Mouse (Mus musculus): ENCODE data around the gene Taf5l. TPM values are rescaled to one million over a fixed set of nuclear protein-coding genes. Genes with fewer than 3 reads are reported as not detected.
A peak's percentile ranks its signal among the peaks of the same experiment; 100 is the strongest.

Gene Taf5l
- polyA plus RNA-seq, 1 experiment from 2014 or later = 18.6 TPM

- Histone ChIP-seq H3K4me3 (ENCODE audit: low read depth, low read length) (no peak overlapping the region), H3K36me3 (ENCODE audit: insufficient read depth, low read length) (no peaks in the 10 kb centered on the region), H3K27ac (ENCODE audit: low read length) (no peak overlapping the region), H3K27me3 (replicated peaks; ENCODE audit: insufficient read depth, low read length) (no peaks in the 10 kb centered on the region), H3K4me1 (ENCODE audit: insufficient read depth, low read depth, low read length) (no peaks in the 10 kb centered on the region), H3K9ac (replicated peaks; ENCODE audit: low read depth) (no peak overlapping the region), H3K4me2 (replicated peaks; ENCODE audit: low read depth, low read length) (no peak overlapping the region), H3K9me3 (ENCODE audit: low read length) (no peaks in the 10 kb centered on the region)
- 78% methylated on average over 13 of the region's 13 CpGs for WGBS
- TF ChIP-seq EP300 (IDR thresholded peaks at IDR 0.05) (no peak), CTCF (IDR thresholded peaks at IDR 0.05) (no peak)
- ATAC-seq (no peak), DNase-seq (ENCODE audit: low spot score) (no peak)
These were observed 30.7 kb downstream of the Taf5l start for GRCm38 (mm10) chr8:123990277-123991049.

- DNase-seq (ENCODE audit: low spot score) = no peak
- H3K4me2 ChIP-seq (replicated peaks; ENCODE audit: low read depth, low read length) = no peak overlapping the region
- H3K36me3 ChIP-seq (ENCODE audit: insufficient read depth, low read length) = no peaks in the 10 kb centered on the region
- H3K4me1 ChIP-seq (ENCODE audit: insufficient read depth, low read depth, low read length) = no peaks in the 10 kb centered on the region
- H3K27me3 ChIP-seq (replicated peaks; ENCODE audit: insufficient read depth, low read length) = no peaks in the 10 kb centered on the region
- H3K9ac ChIP-seq (replicated peaks; ENCODE audit: low read depth) = no peak overlapping the region
- no peak overlapping the region for H3K27ac ChIP-seq (ENCODE audit: low read length)
- H3K9me3 ChIP-seq (ENCODE audit: low read length) = no peaks in the 10 kb centered on the region
- H3K4me3 ChIP-seq (ENCODE audit: low read depth, low read length) = no peak overlapping the region
- WGBS = 40% methylated on average over 7 of the region's 7 CpGs
- ATAC-seq = no peak
- TF ChIP-seq CTCF (IDR thresholded peaks at IDR 0.05) (no peak), EP300 (IDR thresholded peaks at IDR 0.05) (no peak)
These were observed 32.1 kb downstream of the Taf5l start for GRCm38 (mm10) chr8:123989128-123989527.

- DNase-seq (ENCODE audit: low spot score) (peak; percentile 26), ATAC-seq (peak; percentile 21; the same call in 1 of the 2 replicates)
- Histone ChIP-seq H3K27ac (ENCODE audit: low read length) (no peak overlapping the region), H3K4me2 (replicated peaks; ENCODE audit: low read depth, low read length) (no peak overlapping the region), H3K27me3 (replicated peaks; ENCODE audit: insufficient read depth, low read length) (no peaks in the 10 kb centered on the region), H3K4me1 (ENCODE audit: insufficient read depth, low read depth, low read length) (no peaks in the 10 kb centered on the region), H3K36me3 (ENCODE audit: insufficient read depth, low read length) (no peaks in the 10 kb centered on the region), H3K4me3 (ENCODE audit: low read depth, low read length) (no peak overlapping the region), H3K9ac (replicated peaks; ENCODE audit: low read depth) (no peak overlapping the region), H3K9me3 (ENCODE audit: low read length) (no peaks in the 10 kb centered on the region)
- TF ChIP-seq CTCF (IDR thresholded peaks at IDR 0.05) = no peak
- no peak for TF ChIP-seq EP300 (IDR thresholded peaks at IDR 0.05)
- WGBS = 34% methylated on average over 6 of the region's 6 CpGs
These were observed 32.6 kb downstream of the Taf5l start for GRCm38 (mm10) chr8:123988605-123989038.

GRCm38 (mm10) chr8:123982826-123983400, 38.3 kb downstream of the Taf5l start, which contains the start of gene Abcb10:
TSS of gene Abcb10 (minus strand) at chr8:123983122.
- peak; percentile 97 for DNase-seq (ENCODE audit: low spot score)
- Histone ChIP-seq H3K9ac (replicated peaks; ENCODE audit: low read depth) (peak within 1 kb of the TSS; percentile 50), H3K36me3 (ENCODE audit: insufficient read depth, low read length) (no peaks in the 10 kb centered on the region), H3K27me3 (replicated peaks; ENCODE audit: insufficient read depth, low read length) (no peaks in the 10 kb centered on the region), H3K27ac (ENCODE audit: low read length) (peak within 1 kb of the TSS; percentile 77), H3K4me1 (ENCODE audit: insufficient read depth, low read depth, low read length) (no peaks in the 10 kb centered on the region), H3K9me3 (ENCODE audit: low read length) (no peaks in the 10 kb centered on the region), H3K4me3 (ENCODE audit: low read depth, low read length) (peak within 1 kb of the TSS; percentile 71), H3K4me2 (replicated peaks; ENCODE audit: low read depth, low read length) (peak within 1 kb of the TSS; percentile 98)
- WGBS = 1% methylated on average over 33 of the region's 56 CpGs
- TF ChIP-seq EP300 (IDR thresholded peaks at IDR 0.05) = no peak
- no peak for TF ChIP-seq CTCF (IDR thresholded peaks at IDR 0.05)
- ATAC-seq = peak; percentile 98

- Histone ChIP-seq H3K4me1 (ENCODE audit: insufficient read depth, low read depth, low read length) (no peaks in the 10 kb centered on the region), H3K9ac (replicated peaks; ENCODE audit: low read depth) (peak overlapping the region; percentile 50), H3K9me3 (ENCODE audit: low read length) (no peaks in the 10 kb centered on the region), H3K36me3 (ENCODE audit: insufficient read depth, low read length) (no peaks in the 10 kb centered on the region), H3K27me3 (replicated peaks; ENCODE audit: insufficient read depth, low read length) (no peaks in the 10 kb centered on the region), H3K4me3 (ENCODE audit: low read depth, low read length) (peak overlapping the region; percentile 71), H3K4me2 (replicated peaks; ENCODE audit: low read depth, low read length) (peak overlapping the region; percentile 98), H3K27ac (ENCODE audit: low read length) (peak overlapping the region; percentile 77)
- WGBS = 1% methylated on average over 38 of the region's 48 CpGs
- peak; percentile 15 for DNase-seq (ENCODE audit: low spot score)
- peak; percentile 14 for ATAC-seq
- no peak for TF ChIP-seq EP300 (IDR thresholded peaks at IDR 0.05)
- TF ChIP-seq CTCF (IDR thresholded peaks at IDR 0.05) = no peak; the same call in 1 of the 2 replicates
These were observed 38.9 kb downstream of the Taf5l start for GRCm38 (mm10) chr8:123982291-123982793.

GRCm38 (mm10) chr8:123981674-123982073, 39.5 kb downstream of the Taf5l start:
- no peaks in the 10 kb centered on the region for H3K36me3 ChIP-seq (ENCODE audit: insufficient read depth, low read length)
- H3K9me3 ChIP-seq (ENCODE audit: low read length) = no peaks in the 10 kb centered on the region
- no peaks in the 10 kb centered on the region for H3K27me3 ChIP-seq (replicated peaks; ENCODE audit: insufficient read depth, low read length)
- ATAC-seq = no peak
- no peaks in the 10 kb centered on the region for H3K4me1 ChIP-seq (ENCODE audit: insufficient read depth, low read depth, low read length)
- no peak for TF ChIP-seq EP300 (IDR thresholded peaks at IDR 0.05)
- no peak for TF ChIP-seq CTCF (IDR thresholded peaks at IDR 0.05)
- WGBS = 32% methylated on average over 4 of the region's 4 CpGs
- H3K4me2 ChIP-seq (replicated peaks; ENCODE audit: low read depth, low read length) = peak overlapping the region; percentile 98; the same call in 1 of the 2 replicates
- H3K27ac ChIP-seq (ENCODE audit: low read length) = no peak overlapping the region
- H3K9ac ChIP-seq (replicated peaks; ENCODE audit: low read depth) = no peak overlapping the region
- 0 out of 2 replicates have a peak overlapping the region, but pooled peaks have one; percentile 71 for H3K4me3 ChIP-seq (ENCODE audit: low read depth, low read length)
- DNase-seq (ENCODE audit: low spot score) = no peak
